Mouse (Mus musculus) layer of hippocampus, postnatal 36 days (tissue): ENCODE results near the gene Gpm6b. TPM values are rescaled to one million over a fixed set of nuclear protein-coding genes. Genes with fewer than 3 reads are reported as not detected.

Experiments used
- DNase-seq, 2 experiments: peaks; one replicate each; pipeline ENCODE4 v3.0.0; 2022
- total RNA-seq, 2 experiments: library from RNA; stranded (reverse); gene quantifications; 2 replicates each; pipeline ENCODE4 v1.2.3; 2021

Gene Gpm6b
- total RNA-seq = 100 to 1,000 TPM; 698 to 732 TPM

DNA sequence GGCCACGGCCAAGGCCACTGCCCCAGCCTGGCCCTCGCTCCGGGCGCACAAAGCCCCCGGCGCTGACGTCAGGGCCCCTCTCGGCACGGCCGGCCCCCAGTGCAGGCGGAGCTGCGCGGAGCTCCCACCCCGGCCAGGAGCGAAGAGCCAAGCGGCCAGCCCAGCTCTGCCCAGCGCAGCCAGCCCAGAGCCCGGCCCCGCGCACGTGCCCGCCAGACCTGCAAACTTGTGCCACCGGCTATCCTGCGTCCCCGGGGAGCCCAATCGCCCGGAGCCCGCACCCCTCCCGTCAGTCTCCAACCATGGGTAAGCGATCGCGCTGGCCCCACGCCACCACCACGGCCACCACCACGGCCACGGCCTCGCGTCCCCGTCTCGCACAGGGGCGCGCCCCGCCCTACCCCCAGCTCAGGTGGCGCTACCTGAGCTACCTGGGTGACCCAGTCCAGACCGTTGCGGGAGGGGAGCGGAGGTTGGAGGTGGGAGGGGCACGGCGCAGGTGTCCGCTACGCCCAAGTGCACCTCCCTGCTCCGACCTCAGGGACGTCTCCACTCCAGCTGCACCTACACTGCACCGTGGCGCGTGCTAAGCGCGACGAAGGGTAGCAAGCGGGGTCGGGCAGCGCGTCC lies at the start of gene Gpm6b:
Gene Gpm6b (plus strand): TSS at position 81 of the 630 bp plus-strand sequence.
- DNase-seq = peak; percentile 51 to 62

GRCm38 (mm10) chrX:166196327-166196726 lies 42.4 kb upstream of the Gpm6b start:
- no peak for DNase-seq

DNA sequence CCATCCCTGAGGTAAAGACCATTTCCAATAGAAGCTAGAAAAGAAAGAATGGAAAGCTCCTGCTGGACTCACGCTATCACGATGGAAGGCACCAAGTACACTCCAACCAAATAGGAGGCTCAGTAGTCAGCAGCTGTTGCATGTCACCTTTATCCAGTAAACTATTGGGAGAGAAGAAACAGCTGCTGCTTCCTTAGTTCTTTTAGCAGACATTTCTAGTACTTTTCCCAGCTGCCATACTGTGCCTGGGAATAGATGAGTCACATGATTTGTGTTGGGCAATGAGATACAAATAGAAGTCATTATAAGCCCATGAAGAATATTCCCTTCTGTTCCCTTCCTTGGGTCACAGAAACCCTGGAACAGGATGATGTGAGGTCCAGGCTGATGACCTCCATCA lies 40.4 kb upstream of the Gpm6b start:
- DNase-seq = no peak

DNA sequence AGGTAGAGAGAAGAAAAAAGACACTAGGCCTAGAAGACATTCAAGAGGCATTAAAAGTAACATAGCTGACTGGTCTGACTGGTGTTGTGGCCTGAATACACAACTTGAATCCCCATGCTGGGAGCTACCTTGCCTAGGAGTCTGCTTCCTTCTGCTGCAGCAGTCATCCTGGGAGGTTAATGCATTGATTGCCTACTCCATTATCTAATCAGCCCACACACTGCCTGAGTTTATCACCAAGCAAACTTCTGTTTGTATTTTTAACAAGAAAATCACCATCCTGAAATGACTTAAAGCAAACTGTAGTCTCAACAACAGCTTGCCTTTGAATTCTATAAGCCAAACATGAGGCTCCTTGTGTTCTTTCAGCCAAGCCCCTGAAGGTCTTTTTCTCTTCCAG lies 38.9 kb upstream of the Gpm6b start:
- DNase-seq = no peak

DNA sequence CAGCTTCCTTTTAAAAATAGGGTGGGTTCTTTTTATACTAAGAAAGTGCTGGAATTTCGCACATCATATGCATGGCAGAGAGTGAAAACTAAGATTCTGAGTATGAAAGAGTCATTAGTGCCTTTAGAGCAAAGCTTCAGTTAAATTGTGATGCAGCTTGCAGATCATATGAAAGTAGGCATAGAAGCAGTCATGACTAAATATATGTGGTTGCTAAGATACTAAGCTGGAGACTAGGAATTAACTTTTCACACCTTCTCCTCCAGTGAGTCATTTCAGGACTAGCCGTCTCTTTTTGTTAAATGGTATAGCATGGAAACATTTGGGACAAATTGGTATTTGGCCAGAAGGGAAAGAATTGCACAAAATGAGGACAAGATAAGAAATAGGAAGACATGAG lies 24.1 kb upstream of the Gpm6b start:
- DNase-seq = no peak

DNA sequence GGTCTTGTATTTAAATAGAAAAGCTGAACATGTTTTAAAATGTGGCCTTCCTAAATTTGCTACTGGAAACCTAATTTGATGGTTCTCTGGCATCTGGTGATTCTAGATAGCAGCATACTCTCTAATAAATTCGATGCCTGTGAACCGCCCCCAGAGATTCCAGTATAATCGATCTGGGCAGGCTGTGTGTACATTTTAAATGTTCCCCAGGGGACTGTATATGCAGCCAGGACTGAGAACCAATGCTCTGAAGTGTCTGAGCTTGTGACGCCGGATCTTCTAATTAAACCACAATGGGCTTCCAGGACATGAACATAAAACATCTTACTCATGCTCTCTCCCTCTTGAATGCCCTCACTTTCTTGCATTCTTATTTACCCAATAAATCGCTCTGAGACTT lies 22.5 kb upstream of the Gpm6b start:
- no peak for DNase-seq

DNA sequence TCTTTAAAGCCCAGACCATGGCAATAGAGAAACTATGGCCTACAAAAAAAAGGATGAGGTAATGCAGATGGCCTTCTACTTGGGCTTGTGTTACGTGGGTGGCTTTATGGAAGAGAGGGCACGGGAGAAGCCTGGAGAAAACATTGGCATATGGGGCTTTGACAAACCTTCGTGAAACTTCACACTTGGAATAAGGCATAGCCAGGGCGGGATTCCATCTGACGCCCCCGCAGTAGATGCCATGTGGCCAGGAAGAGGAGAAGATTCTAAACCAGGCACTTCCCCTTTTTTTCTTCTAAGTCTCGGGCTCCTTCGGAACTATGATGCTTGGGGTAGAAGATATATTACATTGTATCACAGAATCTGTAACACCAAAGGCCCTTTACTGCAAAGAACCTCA lies 22.0 kb upstream of the Gpm6b start:
- peak in 1 of 2 experiments; percentile 20 for DNase-seq

DNA sequence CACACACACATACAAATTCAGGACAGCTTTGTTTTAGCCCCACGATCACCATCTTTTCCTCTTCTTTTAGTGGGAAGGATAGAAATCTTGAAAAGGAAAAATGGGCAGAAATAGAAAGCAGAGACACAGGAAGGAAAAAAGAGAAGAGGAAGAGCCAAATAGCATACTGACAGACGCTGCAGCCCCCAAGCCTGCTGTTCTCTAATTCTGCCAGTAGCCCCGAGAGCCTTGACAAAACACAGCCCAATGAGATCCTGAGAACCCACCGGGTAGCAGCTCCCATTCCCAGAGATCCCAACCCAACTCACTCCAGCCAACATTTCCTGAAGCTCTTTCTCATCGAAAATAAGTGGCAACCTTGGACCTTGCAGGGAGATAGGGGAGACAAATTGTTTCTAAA lies 19.4 kb upstream of the Gpm6b start:
- DNase-seq = peak in 1 of 2 experiments; percentile 49

DNA sequence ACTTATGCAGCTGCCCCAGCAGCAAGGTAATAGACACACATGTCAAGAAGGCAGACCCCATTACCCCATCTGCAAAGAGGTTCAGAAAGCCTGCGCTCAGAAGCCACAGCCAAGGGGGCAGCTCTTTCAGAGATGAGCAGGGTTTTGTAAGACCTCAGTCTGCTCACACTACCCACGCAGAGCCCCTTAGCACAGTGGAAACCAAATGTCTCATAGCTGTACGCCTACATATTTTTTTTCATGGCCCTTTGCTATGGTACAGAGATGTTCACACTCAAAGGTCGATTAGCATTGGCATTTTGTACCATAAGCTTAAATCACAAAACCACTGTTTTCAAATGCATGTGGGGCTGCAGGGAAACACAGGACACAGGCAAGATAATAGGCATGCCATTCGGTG lies 11.9 kb upstream of the Gpm6b start:
- no peak for DNase-seq

- no peak for DNase-seq
Observed at GRCm38 (mm10) chrX:166229750-166230149, 9.0 kb upstream of the Gpm6b start.

DNA sequence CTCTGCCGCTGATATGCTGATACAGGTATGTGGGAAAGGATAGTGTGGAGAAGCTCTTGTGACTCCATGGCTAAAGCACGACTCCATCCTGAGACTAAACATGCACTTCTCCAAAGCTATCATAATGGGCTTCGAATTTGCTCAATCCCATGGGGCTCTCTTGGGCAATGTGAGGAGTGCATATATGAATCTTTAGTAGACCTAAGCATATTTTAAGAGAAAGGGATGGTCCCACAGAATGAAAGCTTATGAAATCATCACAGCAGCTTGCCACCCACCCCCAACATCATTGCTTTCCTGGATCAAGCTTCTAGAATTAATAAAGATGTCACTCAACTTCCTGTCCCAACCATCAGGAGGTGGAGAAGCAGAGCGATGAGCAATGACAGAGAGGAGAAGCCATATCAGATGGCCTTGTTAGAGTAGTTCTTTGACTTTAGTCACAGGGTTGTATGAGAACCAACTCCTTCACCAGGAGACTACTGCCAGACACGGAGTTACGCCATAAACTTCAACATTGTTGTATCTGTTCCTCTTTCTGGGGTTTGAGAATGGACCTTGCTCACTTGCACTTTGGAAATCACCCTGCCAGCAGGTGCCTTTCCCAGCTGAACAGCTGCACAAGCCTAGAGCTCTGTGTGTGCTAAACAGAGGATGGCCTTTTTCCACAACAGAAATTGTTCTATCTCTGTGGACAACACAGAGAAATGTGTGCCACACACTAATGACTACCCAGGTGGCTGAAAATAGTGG lies 8.0 kb upstream of the Gpm6b start:
- no peak for DNase-seq

- no peak for DNase-seq
Observed at GRCm38 (mm10) chrX:166236131-166236530, 2.6 kb upstream of the Gpm6b start.

GRCm38 (mm10) chrX:166239520-166239919 lies 809 bp downstream of the Gpm6b start:
- DNase-seq = no peak

DNA sequence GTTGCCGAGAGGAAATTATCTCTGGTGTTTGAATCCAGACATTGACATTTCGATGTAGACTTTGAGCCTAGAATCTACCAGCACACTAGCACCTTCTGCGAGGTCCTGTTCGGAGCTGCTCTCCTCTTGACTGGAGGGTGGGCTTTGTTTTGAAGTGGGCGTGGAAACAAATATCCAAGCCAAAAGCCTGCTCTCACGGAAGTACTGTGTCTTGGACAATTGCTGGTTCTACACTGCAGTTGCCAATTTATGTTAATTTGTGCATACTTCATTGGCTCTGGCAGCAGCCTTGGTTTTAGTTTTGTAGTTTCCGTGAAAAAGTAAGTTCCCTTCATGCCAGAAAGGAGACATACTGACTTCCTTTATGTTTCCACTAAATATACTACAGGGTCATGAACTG lies 2.0 kb downstream of the Gpm6b start:
- DNase-seq = no peak

DNA sequence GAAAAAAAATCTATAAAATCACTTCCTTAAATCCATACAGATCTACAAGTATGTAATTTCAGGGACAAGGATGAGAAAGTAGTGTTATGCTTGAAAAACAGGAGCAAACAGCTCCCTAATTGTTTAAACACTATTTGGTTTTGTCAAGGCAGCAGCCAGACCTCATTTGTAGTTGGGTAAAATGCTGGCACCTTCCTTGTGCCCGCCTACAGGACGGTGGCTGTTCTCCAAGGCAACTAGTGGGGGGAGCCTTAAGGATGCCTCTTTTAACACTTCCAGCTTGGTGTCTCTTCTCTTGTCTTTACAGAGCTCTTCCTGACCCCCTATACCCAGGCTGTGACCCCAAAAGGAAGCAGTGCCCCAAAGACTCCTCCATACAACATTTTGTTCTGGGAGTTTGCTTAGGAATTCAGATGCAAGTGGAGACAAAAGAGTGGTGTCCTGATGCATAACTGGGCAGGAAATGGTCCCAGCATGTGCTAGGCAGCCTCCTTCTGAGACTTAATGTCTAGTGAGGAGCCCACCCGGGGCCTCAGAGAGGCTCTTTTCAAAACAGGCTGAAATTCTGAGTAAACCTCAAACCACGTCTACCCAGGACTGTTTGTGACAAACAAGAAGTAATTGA lies 4.7 kb downstream of the Gpm6b start:
- no peak for DNase-seq

DNA sequence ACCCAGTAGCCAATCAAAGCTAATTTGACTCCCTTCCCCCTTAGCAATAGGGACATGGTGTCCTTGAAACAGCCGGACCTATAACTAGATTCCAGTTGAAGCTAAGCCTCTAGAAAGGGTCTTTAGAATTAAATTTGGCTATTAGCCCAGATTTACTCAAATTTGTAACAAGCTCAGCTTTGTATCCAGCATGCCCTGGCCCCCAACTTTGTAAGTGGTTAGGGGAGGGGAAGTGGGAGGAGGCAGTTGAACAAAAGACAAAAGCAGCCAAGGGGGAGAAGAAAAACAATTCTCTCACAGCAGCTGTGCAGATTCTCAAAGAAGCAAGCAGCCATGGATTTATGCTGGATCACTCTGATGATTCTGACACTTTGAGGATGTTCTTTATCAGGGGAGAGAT lies 32.8 kb downstream of the Gpm6b start:
- DNase-seq = peak in 1 of 2 experiments; percentile 19

DNA sequence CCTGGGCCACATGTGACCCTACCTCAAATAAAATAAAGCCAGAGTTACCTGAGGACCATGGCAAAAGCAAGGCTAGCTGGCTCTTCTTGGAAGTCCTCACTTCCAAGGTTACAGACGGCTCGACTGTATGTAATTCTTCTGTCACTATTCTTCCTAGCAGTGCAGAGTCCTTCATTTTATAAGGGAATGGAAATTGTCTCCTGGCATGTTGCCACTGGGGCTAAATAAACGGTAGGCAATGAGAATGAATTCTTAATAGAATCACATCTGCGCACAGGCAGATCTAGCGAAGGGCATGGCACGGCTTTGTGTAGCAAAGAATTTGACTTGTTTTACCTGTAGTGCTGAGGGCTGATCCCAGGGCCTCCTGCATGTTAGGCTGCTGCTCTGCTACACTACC lies 33.9 kb downstream of the Gpm6b start:
- DNase-seq = no peak

DNA sequence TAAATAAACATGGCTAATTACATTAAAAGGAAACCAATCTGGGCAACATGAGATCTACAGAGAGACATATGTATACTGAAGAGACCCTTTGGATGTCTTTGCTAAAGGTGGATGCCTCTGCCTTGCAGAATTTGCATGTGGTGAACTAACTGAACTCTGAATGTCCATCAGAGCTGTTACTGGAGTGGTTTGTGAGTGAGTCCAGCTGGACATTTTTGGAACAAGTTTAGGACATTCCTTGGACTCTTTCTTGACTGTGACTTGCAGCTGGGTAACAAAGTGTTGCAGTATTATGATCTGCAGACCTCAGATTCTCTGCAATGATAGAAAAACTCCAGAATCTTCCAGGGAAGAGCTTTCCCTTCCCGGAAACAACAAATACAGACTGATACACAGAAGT lies 41.1 kb downstream of the Gpm6b start:
- DNase-seq = no peak

GRCm38 (mm10) chrX:166286760-166287483 lies 48.2 kb downstream of the Gpm6b start:
- DNase-seq = peak in 1 of 2 experiments; percentile 21

DNA sequence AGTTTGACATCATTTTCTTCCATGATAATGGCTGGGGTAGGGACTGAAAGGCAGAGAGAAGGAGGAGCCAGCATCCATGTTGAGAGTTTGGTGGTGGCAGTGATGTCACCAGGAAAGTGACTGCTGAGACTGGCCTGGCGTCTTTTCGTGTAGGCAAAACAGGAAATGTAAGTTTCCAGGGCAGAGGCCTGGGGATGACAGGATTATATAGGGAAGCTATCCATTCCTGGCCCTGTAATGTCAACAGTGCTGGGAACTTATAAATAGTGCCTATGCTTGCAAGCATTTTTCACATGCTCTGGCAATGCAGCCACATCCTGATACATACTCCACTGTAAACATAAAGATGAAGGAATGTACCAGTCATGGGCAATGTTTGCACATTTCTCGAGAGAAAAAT lies 52.6 kb downstream of the Gpm6b start:
- DNase-seq = no peak

GRCm38 (mm10) chrX:166293465-166293864 lies 54.8 kb downstream of the Gpm6b start:
- no peak for DNase-seq

- no peak for DNase-seq
Observed at GRCm38 (mm10) chrX:166302791-166303190, 64.1 kb downstream of the Gpm6b start.

DNA sequence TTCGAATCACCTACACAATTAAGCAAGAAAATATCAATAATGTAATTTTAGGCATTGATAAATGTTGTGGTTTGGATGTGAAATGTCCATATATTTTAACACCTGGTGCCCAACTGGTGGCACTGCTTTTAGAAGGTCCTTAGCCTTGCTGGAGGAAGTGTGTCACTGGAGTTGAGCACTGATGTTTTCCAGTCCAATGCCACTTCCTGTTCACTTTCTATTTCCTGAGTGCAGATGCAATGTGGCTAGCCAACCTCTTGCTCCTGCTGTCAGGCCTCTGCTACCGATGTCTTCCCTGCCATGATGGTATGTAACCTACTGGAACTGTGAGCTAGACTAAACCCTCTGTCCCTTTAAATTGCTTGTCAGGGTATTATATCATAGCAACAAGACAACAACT lies 65.6 kb downstream of the Gpm6b start:
- no peak for DNase-seq
